Mouse (Mus musculus): ENCODE measurements around the gene Alkbh1.

Alkbh1 gene

DNA sequence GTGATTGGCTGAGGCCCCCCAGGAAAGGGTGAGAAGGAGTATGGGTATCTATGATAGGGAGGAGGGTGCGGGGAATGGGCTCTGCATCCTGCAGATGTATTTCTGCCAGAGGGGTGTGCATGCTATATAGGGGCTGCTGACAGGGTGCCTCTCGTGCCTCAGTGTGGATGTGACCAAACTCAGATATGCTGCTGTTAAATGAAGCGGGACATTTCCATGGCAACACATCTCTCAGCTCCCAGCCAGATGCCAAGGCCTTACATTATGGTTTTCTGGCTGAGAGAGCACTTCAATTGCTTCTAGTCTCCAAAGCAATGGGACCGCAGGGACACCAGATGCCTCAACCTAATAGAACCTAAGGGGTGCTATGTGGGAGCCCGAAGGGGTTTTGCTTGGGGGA lies 24.9 kb downstream of the Alkbh1 start:
- DNase-seq (ENCODE audit: low read depth, low spot score), result no peak

DNA sequence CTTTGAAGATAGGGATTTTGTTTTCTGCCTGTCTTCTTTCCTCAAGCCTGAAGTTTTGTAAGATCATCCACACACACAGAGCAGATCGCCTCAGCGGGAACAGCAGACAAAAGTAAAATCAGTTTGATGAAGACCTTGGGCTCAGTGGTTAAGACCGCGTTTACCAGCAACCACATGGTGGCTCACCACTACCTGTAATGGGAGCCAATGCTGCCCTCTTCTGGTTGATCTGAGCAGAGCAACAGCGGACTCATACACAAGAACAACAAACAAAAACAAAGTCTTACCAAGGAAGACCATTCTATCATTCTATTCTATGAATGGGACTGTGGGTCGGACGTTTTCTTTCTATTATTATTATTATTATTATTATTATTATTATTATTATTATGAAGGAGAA lies 27.1 kb downstream of the Alkbh1 start:
- DNase-seq (ENCODE audit: low read depth, low spot score), result peak; percentile 77

- no peak for DNase-seq (ENCODE audit: low read depth, low spot score)
These were observed 28.5 kb downstream of the Alkbh1 start for GRCm38 (mm10) chr12:87415358-87415757.

DNA sequence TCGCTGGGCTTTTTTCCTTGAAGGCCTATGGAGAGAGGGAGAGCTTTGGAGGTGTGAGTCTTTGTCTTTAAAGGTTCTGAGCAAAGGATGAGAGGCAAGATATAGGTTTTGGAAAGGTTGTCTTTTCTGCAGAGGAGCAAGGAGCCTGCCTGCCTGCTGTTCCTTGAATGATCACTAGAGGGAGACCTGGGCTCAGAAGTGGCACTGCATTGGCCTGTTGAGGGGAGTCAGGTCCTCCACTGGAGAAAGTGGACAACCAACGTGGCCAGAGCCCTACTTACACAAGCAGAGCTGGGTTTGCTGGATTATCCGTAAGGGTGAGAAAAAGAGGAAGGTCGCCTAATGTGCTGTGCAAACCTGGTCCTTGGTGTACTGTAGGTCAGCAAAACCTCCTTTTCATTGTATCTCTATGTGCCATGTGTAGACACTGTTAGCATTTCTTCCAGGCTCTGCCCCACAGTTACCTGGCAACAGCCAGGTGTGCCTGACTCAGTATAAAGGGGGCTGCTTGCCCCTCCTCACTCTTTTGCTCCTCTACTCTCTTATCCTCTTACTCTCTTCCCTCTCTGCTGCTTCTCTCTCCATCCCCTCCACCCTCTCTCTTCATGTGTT lies 30.5 kb downstream of the Alkbh1 start:
- peak; percentile 50 for DNase-seq (ENCODE audit: low read depth, low spot score)

DNA sequence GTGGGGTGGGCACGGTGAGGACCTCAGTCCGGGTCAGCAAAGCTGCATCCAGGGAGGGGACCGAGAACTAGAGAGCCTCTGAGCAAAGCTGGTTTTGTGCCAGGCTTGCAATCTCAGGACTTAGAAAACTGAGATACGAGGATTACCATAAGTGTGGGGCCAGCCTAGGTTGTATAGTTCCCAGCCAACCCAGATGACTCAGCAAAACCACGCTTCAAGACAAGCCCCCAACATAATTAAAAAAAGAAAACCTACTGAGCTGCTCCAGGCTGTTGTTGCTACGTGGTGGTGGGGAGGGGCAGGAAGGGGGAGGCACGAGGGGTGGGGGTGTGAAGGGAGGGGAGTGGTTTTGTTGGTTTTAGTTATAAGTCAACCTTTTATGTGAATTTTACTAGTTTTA lies 32.8 kb downstream of the Alkbh1 start:
- DNase-seq (ENCODE audit: low read depth, low spot score), result peak; percentile 22

DNA sequence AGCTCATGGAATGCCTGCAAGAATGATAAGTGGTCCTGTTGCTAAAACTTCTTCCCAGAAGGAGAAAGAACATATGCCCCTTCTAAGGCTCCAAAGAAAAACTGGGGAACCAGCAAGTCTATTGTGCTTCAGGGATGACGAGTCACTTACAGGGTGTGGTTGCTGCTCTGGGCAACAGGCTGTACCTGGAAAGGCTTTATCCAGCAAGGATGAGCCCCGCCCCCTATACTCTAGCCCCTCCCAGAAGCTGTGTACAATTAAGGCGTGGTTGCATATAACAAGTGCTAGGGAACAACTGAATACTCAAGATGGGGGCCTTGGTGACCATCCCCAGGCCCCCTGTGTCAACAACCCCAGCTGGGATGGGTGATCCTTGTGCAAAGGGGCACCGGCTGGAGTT lies 34.7 kb downstream of the Alkbh1 start:
- DNase-seq (ENCODE audit: low read depth, low spot score), result no peak

GRCm38 (mm10) chr12:87407869-87408605 lies 35.8 kb downstream of the Alkbh1 start:
- DNase-seq (ENCODE audit: low read depth, low spot score), result no peak

DNA sequence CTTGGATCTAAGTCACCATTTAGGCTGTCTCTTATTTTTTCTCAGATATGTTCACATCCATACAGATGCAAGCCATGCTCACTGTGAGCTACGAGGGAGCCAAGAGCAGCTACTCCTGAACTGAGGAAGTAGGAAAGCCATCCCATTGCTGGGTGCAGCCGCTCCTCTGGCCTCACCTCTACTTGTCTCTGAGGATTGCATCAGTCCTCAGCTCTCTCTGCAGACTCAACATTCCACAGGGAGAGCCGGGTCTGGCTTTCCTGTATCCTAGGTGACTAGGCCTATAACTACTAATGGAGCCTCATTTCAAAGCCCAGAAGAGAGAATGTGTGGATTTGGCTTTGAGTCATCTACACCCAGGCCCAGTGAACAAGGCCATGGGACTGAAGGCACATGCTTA lies 38.1 kb downstream of the Alkbh1 start:
- DNase-seq (ENCODE audit: low read depth, low spot score), result no peak

- DNase-seq (ENCODE audit: low read depth, low spot score), result no peak
These were observed 38.7 kb downstream of the Alkbh1 start for GRCm38 (mm10) chr12:87405165-87405564.

- no peak for DNase-seq (ENCODE audit: low read depth, low spot score)
These were observed 41.9 kb downstream of the Alkbh1 start for GRCm38 (mm10) chr12:87401883-87402282.

DNA sequence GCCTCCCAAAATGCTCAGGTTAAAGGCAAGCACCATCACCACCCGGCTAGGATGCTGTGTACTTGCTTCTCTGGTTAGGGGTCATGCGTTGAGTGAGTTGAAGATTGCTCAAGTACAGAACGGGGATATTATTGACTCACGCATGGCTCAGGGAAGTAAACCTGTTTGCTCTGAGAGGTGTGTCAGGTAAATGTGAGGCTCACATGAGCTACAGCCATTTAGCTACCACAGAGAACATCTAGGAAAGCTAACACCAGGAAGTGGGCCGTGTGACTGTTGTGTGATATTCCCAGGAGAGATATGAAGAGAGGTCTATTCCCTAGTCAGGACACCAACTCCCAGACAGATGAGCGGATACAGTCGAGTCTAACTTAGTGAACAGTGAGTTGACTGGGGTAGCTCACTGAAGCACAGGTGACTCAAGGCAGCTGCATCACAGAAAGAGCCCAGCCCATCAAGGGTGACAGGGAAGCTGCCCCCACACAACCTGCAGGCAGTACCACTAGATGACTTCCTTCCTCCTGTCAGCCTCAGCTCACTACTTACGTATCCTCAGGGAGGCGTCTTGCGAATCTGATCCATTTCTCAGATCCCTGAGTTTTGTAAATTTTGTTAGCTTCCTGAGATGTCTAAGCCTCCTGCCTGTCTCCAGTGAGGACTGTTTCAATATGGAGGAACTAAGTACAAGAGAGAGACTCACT lies 44.5 kb downstream of the Alkbh1 start:
- no peak for DNase-seq (ENCODE audit: low read depth, low spot score)

DNA sequence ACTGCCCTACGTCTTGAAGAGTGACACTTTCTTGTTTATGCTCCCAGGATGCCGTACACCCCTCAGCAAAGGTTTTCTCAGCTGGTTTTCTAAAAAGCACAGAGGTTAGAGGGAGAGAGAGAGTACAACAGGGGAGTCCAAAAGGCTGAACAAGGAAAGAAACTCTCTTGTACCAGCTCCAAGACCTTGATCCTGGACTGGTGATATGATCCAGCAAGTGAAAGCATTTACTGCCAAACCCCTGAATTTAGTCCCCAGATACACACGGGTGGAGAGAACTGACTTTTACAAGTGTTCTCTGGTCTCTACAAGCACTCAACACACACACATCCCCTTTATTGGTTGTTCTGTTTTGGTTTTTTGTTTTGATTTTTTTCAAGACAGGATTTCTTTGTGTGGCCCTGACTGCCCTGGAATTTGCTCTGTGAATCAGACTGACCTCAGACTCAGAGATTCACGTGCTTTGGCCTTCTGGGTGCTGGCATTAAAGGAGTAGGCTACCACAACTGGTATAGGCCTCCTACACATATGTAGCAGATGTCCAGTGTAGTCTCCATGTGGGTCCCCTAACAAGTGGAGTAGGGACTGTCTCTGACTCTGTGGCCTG lies 45.9 kb downstream of the Alkbh1 start:
- no peak for DNase-seq (ENCODE audit: low read depth, low spot score)

- DNase-seq (ENCODE audit: low read depth, low spot score), result no peak
These were observed 46.7 kb downstream of the Alkbh1 start for GRCm38 (mm10) chr12:87397126-87397525.

- DNase-seq (ENCODE audit: low read depth, low spot score), result no peak
These were observed 49.5 kb downstream of the Alkbh1 start for GRCm38 (mm10) chr12:87394316-87394715.

- no peak for DNase-seq (ENCODE audit: low read depth, low spot score)
These were observed 50.2 kb downstream of the Alkbh1 start for GRCm38 (mm10) chr12:87393447-87394145.

DNA sequence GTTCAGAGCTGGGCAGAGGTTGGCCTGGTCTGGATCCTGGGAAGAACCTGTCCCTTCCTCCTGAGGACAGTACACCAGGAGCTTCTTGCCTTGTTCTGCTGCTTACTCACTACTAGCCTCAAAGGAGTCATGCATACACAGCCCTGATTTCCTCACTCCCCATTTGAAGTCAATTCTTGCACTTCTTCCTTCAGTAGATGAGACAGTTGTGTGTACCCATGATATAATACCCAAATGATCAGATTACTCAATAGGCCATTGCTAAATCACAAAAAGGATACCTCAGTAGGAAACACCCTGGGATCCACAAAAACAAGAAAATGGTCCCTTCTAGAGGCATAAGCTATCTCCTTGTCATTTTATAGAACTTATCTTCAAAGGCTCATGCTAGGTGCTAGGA lies 52.5 kb downstream of the Alkbh1 start:
- no peak for DNase-seq (ENCODE audit: low read depth, low spot score)

DNA sequence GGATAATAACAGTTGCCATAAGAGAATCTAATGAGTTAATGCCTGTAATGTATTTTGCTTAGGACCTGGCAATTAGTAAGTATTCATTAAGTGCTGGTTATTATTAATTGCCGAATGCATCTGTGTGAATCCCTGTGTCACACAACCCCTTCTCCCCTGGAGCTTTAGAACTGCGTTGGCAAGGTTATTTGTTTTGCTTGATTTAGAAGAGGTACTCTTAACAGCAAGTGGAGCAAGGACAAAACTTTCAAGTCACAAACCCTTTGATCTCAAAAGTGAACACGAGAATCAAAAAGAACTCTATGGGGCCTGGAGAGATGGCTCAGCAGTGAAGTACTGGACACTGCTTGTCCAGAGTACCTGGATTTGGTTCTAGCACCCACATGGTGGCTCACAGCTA lies 54.6 kb downstream of the Alkbh1 start:
- no peak for DNase-seq (ENCODE audit: low read depth, low spot score)

GRCm38 (mm10) chr12:87388122-87388774 lies 55.6 kb downstream of the Alkbh1 start, which contains the start of gene Sptlc2:
TSS of gene Sptlc2 (minus strand) at chr12:87388355.
- peak; percentile 98 for DNase-seq (ENCODE audit: low read depth, low spot score)

DNA sequence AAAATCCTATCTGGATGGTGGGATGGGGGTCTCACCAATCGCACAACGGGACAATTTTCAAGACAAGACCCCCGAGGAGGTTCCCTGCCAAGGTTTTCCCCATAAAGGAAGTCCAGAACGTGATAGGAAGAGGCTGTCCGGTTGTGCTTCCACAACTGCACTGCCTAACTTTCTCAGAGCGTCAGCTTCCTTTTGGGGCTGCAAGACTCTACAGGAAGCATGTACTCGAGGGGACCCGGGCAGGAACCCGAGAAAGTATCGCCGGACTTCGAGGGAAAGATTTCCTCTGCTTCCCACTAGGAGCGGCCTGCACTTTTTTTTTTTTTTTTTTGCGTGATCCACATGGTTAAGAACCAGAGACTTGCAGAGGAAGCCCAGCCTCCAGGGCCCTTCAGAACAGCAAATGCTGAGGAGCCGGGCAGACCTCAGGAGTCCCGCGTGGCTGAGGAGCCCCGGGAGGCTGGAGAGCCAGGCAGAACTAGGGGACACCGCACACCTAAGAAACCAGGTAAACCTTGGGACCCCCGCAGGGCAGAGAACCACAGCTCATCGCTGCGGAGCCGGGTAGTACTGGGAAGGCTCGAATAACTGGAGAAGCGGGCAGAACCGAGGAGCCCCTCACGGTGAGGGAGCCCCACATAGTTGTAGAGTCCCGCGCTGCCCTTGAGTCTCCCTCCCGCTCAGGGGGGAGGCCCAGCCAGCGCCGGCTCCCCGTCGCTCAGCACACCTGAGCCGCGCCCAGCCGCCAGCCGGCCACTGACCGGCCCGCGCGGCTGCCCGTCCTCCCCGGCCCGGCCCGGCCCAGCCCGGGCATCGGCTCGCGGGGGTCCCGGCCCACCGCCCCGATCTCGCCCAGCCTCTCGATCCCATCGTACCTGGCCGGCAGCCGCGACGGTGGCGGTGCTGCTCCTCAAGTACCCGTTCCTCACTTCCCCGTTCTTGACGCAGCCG lies 56.4 kb downstream of the Alkbh1 start:
- peak; percentile 32 for DNase-seq (ENCODE audit: low read depth, low spot score)

DNA sequence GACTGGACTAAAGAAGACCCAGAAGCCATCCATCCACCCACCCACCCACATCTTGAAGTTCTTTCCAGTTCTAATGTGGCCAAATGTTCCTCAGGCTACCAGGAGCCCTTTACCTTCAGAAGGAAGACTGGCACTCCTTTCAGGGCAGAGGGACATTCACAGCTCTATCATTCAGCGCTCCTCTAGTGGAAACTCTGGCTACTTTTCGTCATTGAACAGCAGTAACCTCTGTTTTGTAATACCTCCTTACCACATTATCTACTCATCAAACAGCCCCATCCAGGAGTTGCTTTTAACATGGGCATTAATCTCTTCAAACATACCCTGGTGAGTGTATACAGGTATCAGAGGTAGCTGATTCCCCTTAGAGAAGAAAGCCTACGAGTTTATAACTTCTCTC lies 58.8 kb downstream of the Alkbh1 start:
- no peak for DNase-seq (ENCODE audit: low read depth, low spot score)
